Mouse (Mus musculus) liver, adult 2 months (tissue): ENCODE measurements around the gene Padi6.

Experiments used
- CTCF ChIP-seq: fragments of 200-500 bp; IDR thresholded peaks from 2 replicates; pipeline ENCODE4 v1.5.1; 2011; ENCODE audit warnings: low read depth, low read length, control low read depth
- POLR2A ChIP-seq: fragments of 200-500 bp; IDR thresholded peaks from 2 replicates; pipeline ENCODE4 v1.6.1; 2011; ENCODE audit warnings: low read length, control low read depth; ENCODE audit not compliant: insufficient read depth; ENCODE audit errors: extremely low read depth

- TF ChIP-seq POLR2A (no peak), CTCF (no peak)
Measured at GRCm38 (mm10) chr4:140695675-140696585, 46.5 kb downstream of the Padi6 start.
